Mouse (Mus musculus) stomach, embryonic 15.5 days (tissue): ENCODE measurements around the gene Selenom. TPM values are rescaled to one million over a fixed set of nuclear protein-coding genes. Genes with fewer than 3 reads are reported as not detected.

ENCODE experiments used
- ATAC-seq: fragments of 200-750 bp; cut with Nextera tagmentation; 2 replicates; pipeline ENCODE4 v1.8.0; 2017; ENCODE audit warnings: low read depth, moderate number of reproducible peaks, moderate TSS enrichment; ENCODE audit not compliant: insufficient read depth, low FRiP score
- H3K27ac ChIP-seq: fragments of 300-500 bp; sonication (generic); 2 replicates; pipeline ENCODE4 v1.5.1; 2015; ENCODE audit warnings: mild to moderate bottlenecking, inconsistent platforms
- H3K27me3 ChIP-seq: fragments of 300-500 bp; sonication (generic); replicated peaks from 2 replicates; pipeline ENCODE4 v1.6.1; 2015; ENCODE audit warnings: inconsistent platforms
- H3K36me3 ChIP-seq: fragments of 300-500 bp; sonication (generic); 2 replicates; pipeline ENCODE4 v1.6.1; 2015; ENCODE audit warnings: inconsistent platforms
- H3K4me1 ChIP-seq: fragments of 300-500 bp; sonication (generic); 2 replicates; pipeline ENCODE4 v1.6.1; 2015; ENCODE audit warnings: inconsistent platforms
- H3K4me2 ChIP-seq: fragments of 300-500 bp; sonication (generic); 2 replicates; pipeline ENCODE4 v1.6.1; 2015; ENCODE audit warnings: mild to moderate bottlenecking, inconsistent platforms
- H3K4me3 ChIP-seq: fragments of 300-500 bp; sonication (generic); replicated peaks from 2 replicates; pipeline ENCODE4 v1.5.1; 2015; ENCODE audit warnings: inconsistent platforms
- H3K9ac ChIP-seq: fragments of 300-500 bp; sonication (generic); 2 replicates; pipeline ENCODE4 v1.6.1; 2015; ENCODE audit warnings: inconsistent platforms
- H3K9me3 ChIP-seq: fragments of 300-500 bp; sonication (generic); 2 replicates; pipeline ENCODE4 v1.6.1; 2016; ENCODE audit warnings: inconsistent platforms
- WGBS: fragments of 180-500 bp; shearing (Covaris S2); methylation state at CpG from one replicate; pipeline ENCODE4 v1.1.7; 2015; 5-methylcytosine and 5-hydroxymethylcytosine counted together
- polyA plus RNA-seq: library from polyadenylated mRNA; unstranded; fragments of >200 nt; fragmentation: Nextera tagmentation; extraction: Ambion mirVana; gene quantifications from 2 replicates; pipeline ENCODE4 v1.2.1, GENCODE M21; 2015

The Selenom gene
- polyA plus RNA-seq, 1 experiment from 2014 or later, result 131 TPM

DNA sequence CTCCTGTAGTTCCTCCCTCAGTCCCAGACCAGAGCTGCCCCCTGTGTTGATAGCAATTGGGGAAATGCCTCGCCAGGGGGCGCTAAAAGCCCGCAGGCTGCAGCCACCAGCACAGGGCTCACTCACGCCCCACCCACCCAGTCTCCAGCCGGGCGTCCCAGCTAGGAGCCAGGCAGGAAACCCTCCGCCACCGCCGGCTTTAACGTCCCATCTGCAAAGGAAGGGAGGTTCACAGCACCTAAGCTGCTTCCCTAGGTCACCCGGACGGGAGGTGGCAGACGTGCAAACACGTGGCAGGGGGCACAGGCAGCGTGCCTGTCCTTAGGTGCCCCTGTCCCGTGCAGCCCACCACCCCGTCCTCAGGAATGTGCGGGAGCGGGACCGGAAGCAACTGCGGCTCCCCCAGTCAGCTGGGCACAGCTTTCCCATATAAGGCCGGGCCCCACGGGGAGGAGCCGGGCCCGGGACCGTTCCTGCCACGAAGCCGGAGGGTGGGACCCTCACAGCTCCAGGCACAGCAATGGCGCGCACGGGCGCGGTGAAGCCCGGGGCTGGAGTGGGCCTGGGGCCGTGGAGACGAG, 21.0 kb downstream of the Selenom start:
- ATAC-seq, result peak; percentile 79
- peak overlapping the region; percentile 78 for H3K4me2 ChIP-seq
- WGBS, result 0% methylated on average over 36 of the region's 36 CpGs

DNA sequence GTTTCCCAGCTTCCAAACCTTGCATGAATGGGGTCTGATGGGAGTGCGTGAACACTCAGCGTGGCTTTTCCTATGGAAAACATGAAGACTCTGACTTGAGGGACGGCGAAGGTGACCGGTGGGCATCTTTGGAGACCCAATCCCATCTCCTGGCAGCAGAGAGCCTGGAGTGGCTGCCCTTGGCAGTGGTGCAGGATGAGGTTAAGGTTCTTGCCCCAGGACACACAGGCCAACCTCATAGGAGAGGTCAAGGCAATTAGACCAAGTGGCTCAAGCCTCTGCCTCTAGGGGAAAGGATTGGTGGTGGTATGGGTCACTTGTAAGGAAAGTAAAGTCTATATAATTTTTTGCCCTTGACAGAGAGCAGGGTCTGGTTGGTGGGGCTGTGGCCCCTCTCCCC, 21.6 kb downstream of the Selenom start:
- Histone ChIP-seq H3K27ac (peak overlapping the region; percentile 90), H3K4me3 (peak overlapping the region; percentile 63), H3K36me3 (peaks cover 25% of the 10 kb centered on the region), H3K4me2 (peak overlapping the region; percentile 78), H3K4me1 (peaks cover 30% of the 10 kb centered on the region), H3K9me3 (no peaks in the 10 kb centered on the region), H3K9ac (peak overlapping the region; percentile 40; the same call in 1 of the 2 replicates), H3K27me3 (no peaks in the 10 kb centered on the region)
- no peak for ATAC-seq
- WGBS, result 39% methylated on average over 5 of the region's 5 CpGs

More for the DNA sequence above, 21.0 kb downstream of the Selenom start:
- Histone ChIP-seq H3K36me3 (peaks cover 31% of the 10 kb centered on the region), H3K9me3 (no peaks in the 10 kb centered on the region), H3K27me3 (no peaks in the 10 kb centered on the region), H3K9ac (peak overlapping the region; percentile 40; the same call in 1 of the 2 replicates), H3K27ac (peak overlapping the region; percentile 90), H3K4me3 (peak overlapping the region; percentile 63), H3K4me1 (peaks cover 30% of the 10 kb centered on the region)

DNA sequence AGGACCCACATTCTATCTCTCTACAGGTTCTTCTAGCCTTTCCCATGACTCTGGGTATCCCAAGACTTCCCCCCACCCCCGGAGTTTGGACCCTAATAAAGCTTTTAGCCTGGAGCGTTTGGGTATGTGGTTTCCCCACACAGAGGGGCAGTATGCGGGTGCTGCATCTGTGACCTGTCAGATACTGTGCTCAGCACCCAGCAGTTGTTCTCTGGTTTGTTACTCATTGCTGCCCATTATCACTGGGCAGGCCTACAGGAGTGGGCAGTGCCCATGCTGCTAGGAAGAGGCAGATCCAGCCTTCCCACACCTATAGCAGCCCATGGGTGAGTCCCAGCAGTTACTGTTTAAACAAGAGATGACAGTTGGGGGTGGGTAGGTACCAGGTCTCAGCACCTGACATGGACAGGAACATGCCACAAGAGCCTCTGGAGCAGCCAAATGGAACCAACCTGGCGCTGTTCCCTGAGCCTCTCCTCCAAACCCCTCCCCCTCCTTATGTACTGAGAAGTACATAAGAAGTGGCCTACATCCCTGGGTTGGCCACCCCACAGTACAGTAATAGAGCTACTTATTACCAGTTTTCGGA, 22.4 kb downstream of the Selenom start:
- WGBS, result 91% methylated on average over 5 of the region's 5 CpGs
- Histone ChIP-seq H3K4me3 (peak overlapping the region; percentile 63), H3K27me3 (no peaks in the 10 kb centered on the region), H3K9ac (no peak overlapping the region), H3K36me3 (peaks cover 19% of the 10 kb centered on the region), H3K4me2 (peak overlapping the region; percentile 78), H3K9me3 (no peaks in the 10 kb centered on the region), H3K4me1 (peaks cover 33% of the 10 kb centered on the region), H3K27ac (peak overlapping the region; percentile 90; the same call in 1 of the 2 replicates)
- no peak for ATAC-seq

DNA sequence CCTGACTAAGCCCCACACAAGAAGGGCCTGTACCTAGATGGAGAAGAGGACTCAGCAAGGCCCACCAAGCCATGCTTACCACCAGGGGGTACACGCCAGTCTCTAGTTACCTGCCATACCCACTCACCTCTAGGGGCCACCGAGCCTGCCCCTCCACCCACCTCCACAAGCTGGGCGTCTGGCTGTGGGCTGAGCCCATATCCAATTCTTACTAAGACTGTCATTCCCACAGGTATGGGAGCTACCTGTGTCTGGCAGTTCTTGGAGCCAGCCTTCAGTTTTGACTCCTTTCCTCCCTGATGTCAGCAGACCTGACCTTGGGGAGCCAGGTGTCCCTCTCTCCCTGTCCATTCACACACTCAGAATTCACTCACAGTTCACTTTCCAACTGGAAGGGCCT, 23.2 kb downstream of the Selenom start:
- peak overlapping the region; percentile 63 for H3K4me3 ChIP-seq
- H3K27ac ChIP-seq, result no peak overlapping the region
- H3K4me2 ChIP-seq, result peak overlapping the region; percentile 78
- peak overlapping the region; percentile 7; the same call in 1 of the 2 replicates for H3K9ac ChIP-seq
- H3K27me3 ChIP-seq, result no peaks in the 10 kb centered on the region
- WGBS, result 80% methylated on average over 3 of the region's 3 CpGs
- H3K4me1 ChIP-seq, result peaks cover 38% of the 10 kb centered on the region
- no peak for ATAC-seq
- peaks cover 11% of the 10 kb centered on the region for H3K36me3 ChIP-seq
- no peaks in the 10 kb centered on the region for H3K9me3 ChIP-seq

DNA sequence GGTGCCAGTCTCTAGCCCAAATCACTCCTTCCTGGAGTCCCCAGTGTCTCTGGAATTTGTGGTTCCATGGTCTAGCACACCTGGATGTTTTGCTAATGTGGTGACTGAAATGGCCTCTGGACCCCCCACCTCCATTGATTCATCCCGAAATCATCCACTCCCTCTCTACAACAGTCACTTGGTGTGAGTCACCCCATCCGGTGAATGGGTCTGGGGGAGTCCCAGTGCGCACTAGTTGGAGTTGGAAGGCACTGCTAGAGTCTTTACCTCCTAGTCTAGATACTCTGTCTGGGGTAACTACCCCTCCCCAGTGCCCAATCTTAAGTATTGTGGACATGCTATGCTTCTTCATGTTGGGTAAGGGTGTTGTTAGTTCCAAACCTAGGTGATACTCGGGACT, 23.9 kb downstream of the Selenom start:
- WGBS, result 59% methylated on average over 4 of the region's 4 CpGs
- peak overlapping the region; percentile 45; the same call in 1 of the 2 replicates for H3K27ac ChIP-seq
- peak overlapping the region; percentile 63 for H3K4me3 ChIP-seq
- peaks cover 38% of the 10 kb centered on the region for H3K4me1 ChIP-seq
- H3K9ac ChIP-seq, result peak overlapping the region; percentile 61; the same call in 1 of the 2 replicates
- peaks cover 5% of the 10 kb centered on the region; the same call in 1 of the 2 replicates for H3K36me3 ChIP-seq
- H3K27me3 ChIP-seq, result no peaks in the 10 kb centered on the region
- H3K4me2 ChIP-seq, result peak overlapping the region; percentile 78
- ATAC-seq, result no peak
- H3K9me3 ChIP-seq, result no peaks in the 10 kb centered on the region

DNA sequence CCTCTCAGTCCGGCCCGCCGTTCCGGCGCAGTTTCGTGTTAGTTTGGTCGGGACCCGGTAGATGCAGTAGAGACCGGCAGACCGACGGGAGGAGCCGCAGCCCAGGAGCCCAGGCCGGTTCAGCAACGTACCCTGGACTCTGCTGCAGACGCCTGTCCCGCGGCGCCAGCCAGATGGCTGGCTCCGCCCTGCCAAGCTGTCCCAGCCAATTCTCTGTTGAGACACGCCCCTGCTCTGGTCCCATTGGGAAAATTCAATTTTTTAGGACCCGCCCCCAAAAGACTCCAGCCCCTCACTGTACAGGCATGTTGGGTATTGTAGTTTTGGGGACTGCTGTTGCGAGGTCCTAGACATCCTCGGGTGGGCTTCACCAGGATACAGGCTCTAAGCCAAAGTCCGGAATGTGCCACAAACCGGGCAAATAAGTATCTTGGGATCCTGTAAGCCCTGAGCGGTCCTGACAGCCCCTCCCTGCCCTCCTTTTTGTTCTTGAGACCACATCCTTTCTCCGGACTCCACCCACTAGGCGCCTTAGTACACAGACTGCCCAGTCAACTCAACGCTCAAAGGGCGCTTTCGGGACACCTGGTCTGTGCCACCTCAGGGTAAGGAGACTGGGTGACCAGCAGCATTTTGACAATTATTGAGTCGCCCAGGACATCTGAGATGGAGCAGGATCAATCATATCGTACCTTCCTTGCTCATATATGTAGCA, 24.8 kb downstream of the Selenom start:
- 3% methylated on average over 33 of the region's 33 CpGs for WGBS
- Histone ChIP-seq H3K4me2 (peak overlapping the region; percentile 78), H3K4me1 (peaks cover 38% of the 10 kb centered on the region), H3K9me3 (no peaks in the 10 kb centered on the region), H3K9ac (peak overlapping the region; percentile 61; the same call in 1 of the 2 replicates), H3K27ac (peak overlapping the region; percentile 45), H3K27me3 (no peaks in the 10 kb centered on the region), H3K4me3 (peak overlapping the region; percentile 63), H3K36me3 (0 out of 2 replicates have a peak, but pooled peaks cover 2% of the 10 kb centered on the region)
- ATAC-seq, result peak; percentile 89

DNA sequence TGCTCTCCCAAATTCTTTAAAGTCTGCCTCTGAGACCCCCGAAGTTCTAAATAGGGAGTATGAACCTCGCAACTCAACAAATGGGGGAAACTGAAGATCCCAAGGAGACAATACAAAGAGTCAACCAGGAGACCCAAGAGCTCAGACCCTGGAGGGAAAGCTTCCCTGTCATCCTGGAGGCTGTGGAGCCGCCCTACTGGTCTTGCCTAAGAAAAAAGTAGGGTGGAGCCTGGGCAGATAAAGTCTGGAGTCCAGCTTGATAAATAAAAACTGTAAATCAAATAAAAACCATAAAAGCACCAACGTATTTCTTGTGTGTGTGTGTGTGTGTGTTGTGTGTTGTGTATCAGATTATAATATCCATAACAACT, 25.3 kb downstream of the Selenom start:
- Histone ChIP-seq H3K27ac (no peak overlapping the region), H3K4me3 (peak overlapping the region; percentile 63), H3K4me2 (peak overlapping the region; percentile 78), H3K9me3 (no peaks in the 10 kb centered on the region; the same call in 1 of the 2 replicates), H3K36me3 (no peaks in the 10 kb centered on the region), H3K27me3 (no peaks in the 10 kb centered on the region), H3K4me1 (peaks cover 36% of the 10 kb centered on the region), H3K9ac (0 out of 2 replicates have a peak overlapping the region, but pooled peaks have one; percentile 1)
- WGBS, result 68% methylated on average over 4 of the region's 4 CpGs
- no peak for ATAC-seq

DNA sequence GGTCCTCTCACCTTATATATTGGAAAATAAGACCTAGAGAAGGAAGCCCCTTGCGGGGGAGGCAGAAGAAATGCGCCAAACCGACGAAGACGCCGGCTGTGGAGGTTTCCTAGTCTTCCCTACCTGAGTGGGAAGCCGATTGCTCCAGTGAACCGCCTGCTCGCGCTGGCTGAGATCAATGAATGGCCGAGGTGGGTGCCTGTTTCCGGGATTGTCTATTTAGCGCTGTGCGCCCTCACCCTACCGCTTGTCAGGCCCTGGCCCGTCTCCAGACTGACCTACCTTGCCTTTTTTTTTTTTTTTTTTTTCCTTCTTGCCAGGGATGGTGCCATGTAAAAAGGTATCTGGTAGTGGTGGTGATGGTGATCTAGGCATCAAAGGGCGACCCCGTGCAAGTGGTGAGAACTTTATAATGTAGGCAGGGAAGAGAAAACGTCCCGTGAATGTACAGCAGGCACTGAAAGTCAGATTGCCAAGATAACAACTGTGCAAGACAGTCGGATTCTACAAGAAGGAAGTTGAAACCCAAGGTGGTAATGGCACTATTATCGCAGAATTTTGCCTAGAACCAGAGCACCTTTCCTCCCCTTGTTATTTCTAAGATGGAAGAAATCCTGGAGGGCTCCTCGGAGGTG, 26.1 kb downstream of the Selenom start, which contains the start of gene Smtn:
Gene Smtn (minus strand): TSS at position 162 of the 635 bp plus-strand sequence.
- Histone ChIP-seq H3K27me3 (no peaks in the 10 kb centered on the region), H3K36me3 (no peaks in the 10 kb centered on the region), H3K4me3 (peak within 1 kb of the TSS; percentile 63), H3K9ac (peak within 1 kb of the TSS; percentile 1; the same call in 1 of the 2 replicates), H3K9me3 (no peaks in the 10 kb centered on the region; the same call in 1 of the 2 replicates), H3K4me1 (peaks cover 34% of the 10 kb centered on the region), H3K4me2 (peak within 1 kb of the TSS; percentile 78), H3K27ac (0 out of 2 replicates have a peak within 1 kb of the TSS, but pooled peaks have one; percentile 1)
- 90% methylated on average over 23 of the region's 23 CpGs for WGBS
- ATAC-seq, result no peak

DNA sequence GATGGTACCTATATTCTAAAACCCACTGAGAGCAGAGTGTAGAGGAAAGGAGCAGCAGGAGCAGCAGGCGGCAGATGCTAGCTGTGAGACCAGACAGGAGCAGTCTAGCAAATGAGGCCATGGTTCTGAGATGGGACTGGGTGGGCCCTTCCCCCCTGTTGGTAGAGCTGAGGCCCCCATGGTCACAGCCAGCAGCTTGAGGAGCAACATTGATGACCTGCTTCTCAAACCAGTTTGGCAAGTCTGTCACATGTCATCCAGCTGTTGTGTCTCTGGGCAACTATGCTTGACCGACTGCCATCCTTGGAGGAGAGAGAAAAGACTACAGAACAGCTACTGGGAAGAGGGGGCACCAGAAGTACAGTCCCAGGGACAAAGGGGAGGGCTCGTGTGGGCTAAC, 27.4 kb downstream of the Selenom start:
- Histone ChIP-seq H3K4me1 (peaks cover 27% of the 10 kb centered on the region), H3K4me3 (no peak overlapping the region), H3K9me3 (no peaks in the 10 kb centered on the region; the same call in 1 of the 2 replicates), H3K9ac (no peak overlapping the region), H3K27me3 (no peaks in the 10 kb centered on the region), H3K36me3 (no peaks in the 10 kb centered on the region), H3K27ac (no peak overlapping the region), H3K4me2 (no peak overlapping the region)
- WGBS, result 67% methylated on average over 3 of the region's 3 CpGs
- ATAC-seq, result no peak

DNA sequence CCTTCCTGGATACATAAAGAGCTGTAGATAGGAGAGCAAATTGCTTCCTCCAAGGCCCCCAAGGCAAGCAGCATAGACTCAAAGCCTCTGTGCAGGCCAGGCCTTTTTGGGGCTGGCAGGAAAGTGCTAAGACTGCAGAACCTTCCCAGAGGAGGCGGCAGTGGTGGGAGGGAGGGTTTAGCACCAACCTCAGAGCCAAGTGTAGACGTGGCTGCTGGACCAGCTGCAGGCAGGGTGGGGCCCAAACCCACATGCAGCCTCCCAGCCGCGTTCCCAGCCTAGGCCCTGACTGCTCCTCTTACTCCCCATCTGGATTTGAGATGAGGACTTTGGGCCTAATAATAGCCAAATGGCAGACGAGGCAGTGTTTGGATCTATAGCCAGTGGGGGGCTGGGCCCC, 28.5 kb downstream of the Selenom start:
- 25% methylated on average over 5 of the region's 5 CpGs for WGBS
- no peak for ATAC-seq
- Histone ChIP-seq H3K9ac (no peak overlapping the region), H3K4me2 (no peak overlapping the region), H3K27ac (peak overlapping the region; percentile 63), H3K36me3 (no peaks in the 10 kb centered on the region), H3K9me3 (no peaks in the 10 kb centered on the region; the same call in 1 of the 2 replicates), H3K27me3 (no peaks in the 10 kb centered on the region), H3K4me1 (peaks cover 18% of the 10 kb centered on the region), H3K4me3 (no peak overlapping the region)

DNA sequence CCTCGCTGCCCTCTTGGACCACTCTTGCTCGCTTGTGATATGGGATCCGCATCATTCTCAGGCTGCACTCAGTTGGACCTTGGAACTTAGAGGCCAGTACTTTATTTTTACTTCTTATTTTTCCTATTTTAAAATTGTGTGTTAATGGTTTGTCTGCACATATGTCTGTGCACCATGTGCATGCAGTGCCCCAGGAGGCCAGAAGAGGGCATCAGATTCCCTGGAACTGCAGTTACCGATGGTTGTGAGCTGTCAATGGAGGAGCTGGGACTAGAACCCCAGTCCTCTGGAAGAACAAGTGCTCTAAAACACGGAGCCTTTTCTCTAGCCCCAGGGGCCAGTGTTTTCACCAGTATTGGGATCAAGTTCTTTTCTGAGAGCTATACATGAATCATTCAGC, 29.9 kb downstream of the Selenom start:
- 92% methylated on average over 5 of the region's 5 CpGs for WGBS
- no peaks in the 10 kb centered on the region for H3K27me3 ChIP-seq
- no peak for ATAC-seq
- no peak overlapping the region for H3K27ac ChIP-seq
- H3K36me3 ChIP-seq, result no peaks in the 10 kb centered on the region
- no peaks in the 10 kb centered on the region; the same call in 1 of the 2 replicates for H3K9me3 ChIP-seq
- H3K4me3 ChIP-seq, result no peak overlapping the region
- H3K9ac ChIP-seq, result no peak overlapping the region
- H3K4me1 ChIP-seq, result peaks cover 16% of the 10 kb centered on the region
- H3K4me2 ChIP-seq, result no peak overlapping the region
